ENCODE assay signal across 24 mouse cellular contexts in the genomic region with DNA sequence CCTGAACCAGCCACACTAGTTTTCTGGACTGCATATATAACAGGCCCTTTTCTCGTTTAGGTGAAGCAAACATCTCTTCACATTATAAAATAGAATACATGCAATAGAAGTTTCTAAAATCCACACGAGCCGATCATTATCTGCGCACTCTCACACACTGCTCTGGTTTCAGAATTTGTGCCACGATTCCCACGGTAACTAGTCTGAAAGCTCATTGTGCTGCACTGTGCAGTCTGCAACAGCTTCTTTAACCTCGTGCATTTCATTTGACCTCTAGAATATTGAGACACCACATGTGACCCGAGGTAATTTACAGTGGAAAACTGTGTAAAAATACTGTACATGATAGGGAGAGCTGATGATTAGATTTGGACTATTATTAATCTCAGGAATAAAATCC.
DNase-seq lines count a peak whose midpoint lies in the region; ATAC-seq and TF ChIP-seq lines count a peak whose summit lies in the region.
"Had no signal": no experiment of that assay in that cellular context is flagged by ENCODE, and none has a peak within 500 bp of the region (broad histone marks: within the 10 kb centered on the region; RNA-seq: fewer than 3 reads in every experiment).

No protein-coding gene starts in this region.

- no peak overlapping the region for H3K4me3 ChIP-seq in forebrain, embryonic 14.5 days (ENCODE audit: low read depth, low read length)
- no peak overlapping the region for H3K4me3 ChIP-seq in forebrain, postnatal 0 days (ENCODE audit: low read depth, low read length)
- H3K4me3 ChIP-seq in stomach, embryonic 14.5 days (ENCODE audit: low read depth, low read length): no peak overlapping the region
- H3K4me3 ChIP-seq in stomach, postnatal 0 days (ENCODE audit: low read depth, low read length): no peak overlapping the region
- H3K4me3 ChIP-seq in hindbrain, postnatal 0 days (ENCODE audit: low read length): no peak overlapping the region
- H3K4me3 ChIP-seq: left cerebral cortex, adult 2 months; limb, embryonic 15.5 days had no signal

- H3K9ac ChIP-seq in forebrain, embryonic 14.5 days (ENCODE audit: low read length): no peak overlapping the region
- no peak overlapping the region for H3K9ac ChIP-seq in forebrain, postnatal 0 days
- H3K9ac ChIP-seq in stomach, embryonic 14.5 days (replicated peaks; ENCODE audit: low read depth, low read length): no peak overlapping the region
- no peak overlapping the region for H3K9ac ChIP-seq in stomach, postnatal 0 days (ENCODE audit: low read length)
- H3K9ac ChIP-seq in hindbrain, postnatal 0 days (replicated peaks; ENCODE audit: low read length): no peak overlapping the region; the same call in 1 of the 2 replicates
- H3K9ac ChIP-seq: limb, embryonic 15.5 days; liver, embryonic 14.5 days; lung, embryonic 14.5 days had no signal

- ATAC-seq in forebrain, embryonic 14.5 days: peak; percentile 52; the same call in 1 of the 2 replicates
- ATAC-seq in forebrain, postnatal 0 days: no peak
- ATAC-seq in stomach, embryonic 14.5 days (ENCODE audit: insufficient number of reproducible peaks, insufficient read depth, low FRiP score, low read depth): 0 out of 2 replicates have a peak, but pooled peaks have one; percentile 33
- no peak for ATAC-seq in stomach, postnatal 0 days (ENCODE audit: low FRiP score, low TSS enrichment)
- peak; percentile 57 for ATAC-seq in hindbrain, postnatal 0 days
- ATAC-seq: intestine, postnatal 0 days; Patski had no signal

- H3K9me3 ChIP-seq in forebrain, embryonic 14.5 days (replicated peaks; ENCODE audit: control insufficient read depth, low read length): no peaks in the 10 kb centered on the region
- no peaks in the 10 kb centered on the region for H3K9me3 ChIP-seq in forebrain, postnatal 0 days (ENCODE audit: low read length)
- no peaks in the 10 kb centered on the region for H3K9me3 ChIP-seq in stomach, embryonic 14.5 days (ENCODE audit: control insufficient read depth, low read depth, low read length)
- no peaks in the 10 kb centered on the region for H3K9me3 ChIP-seq in stomach, postnatal 0 days (ENCODE audit: control insufficient read depth, low read length)
- no peaks in the 10 kb centered on the region for H3K9me3 ChIP-seq in hindbrain, postnatal 0 days (ENCODE audit: low read length)
- H3K9me3 ChIP-seq: G1E; limb, embryonic 15.5 days had no signal

- H3K4me1 ChIP-seq in forebrain, embryonic 14.5 days (ENCODE audit: control insufficient read depth, insufficient read depth, low read length): no peaks in the 10 kb centered on the region
- H3K4me1 ChIP-seq in forebrain, postnatal 0 days (ENCODE audit: insufficient read depth): no peaks in the 10 kb centered on the region
- no peaks in the 10 kb centered on the region for H3K4me1 ChIP-seq in stomach, embryonic 14.5 days (ENCODE audit: control insufficient read depth, insufficient read depth, low read length)
- H3K4me1 ChIP-seq in stomach, postnatal 0 days (replicated peaks; ENCODE audit: control insufficient read depth, insufficient read depth): no peaks in the 10 kb centered on the region
- no peaks in the 10 kb centered on the region; the same call in 1 of the 2 replicates for H3K4me1 ChIP-seq in hindbrain, postnatal 0 days (ENCODE audit: insufficient read depth, low read length)
- H3K4me1 ChIP-seq: limb, embryonic 15.5 days had no signal

- no peak for TF ChIP-seq EP300 in stomach, postnatal 0 days (optimal IDR thresholded peaks at IDR 0.05)

- no peak overlapping the region for H3K4me2 ChIP-seq in forebrain, embryonic 14.5 days (ENCODE audit: low read length)
- H3K4me2 ChIP-seq in forebrain, postnatal 0 days (ENCODE audit: low read depth): no peak overlapping the region
- no peak overlapping the region for H3K4me2 ChIP-seq in stomach, embryonic 14.5 days (replicated peaks; ENCODE audit: low read depth, low read length)
- H3K4me2 ChIP-seq in stomach, postnatal 0 days (replicated peaks; ENCODE audit: low read depth): no peak overlapping the region
- H3K4me2 ChIP-seq in hindbrain, postnatal 0 days (ENCODE audit: low read depth, low read length): no peak overlapping the region
- H3K4me2 ChIP-seq: heart, embryonic 11.5 days; limb, embryonic 15.5 days; lung, embryonic 14.5 days had no signal

- H3K27ac ChIP-seq in forebrain, embryonic 14.5 days (ENCODE audit: low read depth, low read length): no peak overlapping the region
- no peak overlapping the region for H3K27ac ChIP-seq in forebrain, postnatal 0 days (ENCODE audit: low read depth, low read length)
- no peak overlapping the region for H3K27ac ChIP-seq in stomach, embryonic 14.5 days (ENCODE audit: low read length)
- H3K27ac ChIP-seq in stomach, postnatal 0 days (replicated peaks): no peak overlapping the region
- no peak overlapping the region for H3K27ac ChIP-seq in hindbrain, postnatal 0 days
- H3K27ac ChIP-seq: left cerebral cortex, adult 2 months; limb, embryonic 15.5 days; liver, embryonic 14.5 days had no signal

- WGBS in forebrain, embryonic 14.5 days: 65% methylated on average over 8 of the region's 8 CpGs
- 44% methylated on average over 8 of the region's 8 CpGs for WGBS in forebrain, postnatal 0 days
- WGBS in stomach, embryonic 14.5 days: 71% methylated on average over 8 of the region's 8 CpGs
- 71% methylated on average over 8 of the region's 8 CpGs for WGBS in stomach, postnatal 0 days
- 48% methylated on average over 8 of the region's 8 CpGs for WGBS in hindbrain, postnatal 0 days

- H3K27me3 ChIP-seq in forebrain, embryonic 14.5 days (replicated peaks; ENCODE audit: control insufficient read depth, insufficient read depth, low read length): no peaks in the 10 kb centered on the region
- no peaks in the 10 kb centered on the region for H3K27me3 ChIP-seq in forebrain, postnatal 0 days (ENCODE audit: insufficient read depth, low read length)
- no peaks in the 10 kb centered on the region for H3K27me3 ChIP-seq in stomach, embryonic 14.5 days (ENCODE audit: control insufficient read depth, insufficient read depth, low read length)
- H3K27me3 ChIP-seq in stomach, postnatal 0 days (ENCODE audit: control insufficient read depth, insufficient read depth, low read length): no peaks in the 10 kb centered on the region
- H3K27me3 ChIP-seq in hindbrain, postnatal 0 days (ENCODE audit: insufficient read depth, low read length): no peaks in the 10 kb centered on the region
- H3K27me3 ChIP-seq: CH12.LX; limb, embryonic 15.5 days; Patski had no signal

- intact Hi-C loops in gastrocnemius, postnatal 36 days (cut with DNase I): no loop called here

- no peaks in the 10 kb centered on the region for H3K36me3 ChIP-seq in forebrain, embryonic 14.5 days (ENCODE audit: control insufficient read depth, insufficient read depth, low read length)
- no peaks in the 10 kb centered on the region for H3K36me3 ChIP-seq in forebrain, postnatal 0 days (ENCODE audit: insufficient read depth)
- H3K36me3 ChIP-seq in stomach, embryonic 14.5 days (ENCODE audit: control insufficient read depth, insufficient read depth, low read length): no peaks in the 10 kb centered on the region
- H3K36me3 ChIP-seq in stomach, postnatal 0 days (ENCODE audit: control insufficient read depth, insufficient read depth, low read length): no peaks in the 10 kb centered on the region
- no peaks in the 10 kb centered on the region for H3K36me3 ChIP-seq in hindbrain, postnatal 0 days (ENCODE audit: insufficient read depth, low read length)
- H3K36me3 ChIP-seq: G1E; limb, embryonic 15.5 days had no signal

- no peak for TF ChIP-seq CTCF in forebrain, postnatal 0 days (IDR thresholded peaks at IDR 0.05; ENCODE audit: low read depth)
- TF ChIP-seq CTCF in stomach, postnatal 0 days (IDR thresholded peaks at IDR 0.05; ENCODE audit: low read depth): no peak
- no peak for TF ChIP-seq CTCF in hindbrain, postnatal 0 days (IDR thresholded peaks at IDR 0.05; ENCODE audit: low read depth)

- peak; percentile 13 for DNase-seq in forebrain, embryonic 14.5 days (ENCODE audit: low spot score)
- DNase-seq in forebrain, postnatal 0 days: no peak
- DNase-seq in stomach, postnatal 0 days (ENCODE audit: low spot score): no peak
- DNase-seq in hindbrain, postnatal 0 days (ENCODE audit: low spot score): no peak
- no peak for DNase-seq in gastrocnemius, postnatal 36 days
- DNase-seq in layer of hippocampus, postnatal 36 days: no peak
- DNase-seq: adrenal gland, adult 2 months; B cell, adult 2 months; cerebellum, adult 11-12 months; cerebellum, postnatal 10 days; gastrocnemius, postnatal 10 days; heart, adult 11 months; kidney, postnatal 36 days; lung, embryonic 14.5 days; right cerebral cortex, postnatal 14 days had no signal

Comparison
In these comparisons a context has a peak if more than half of its experiments do, and no peak if none do; other contexts are left out.
1. ATAC-seq: peak in forebrain, embryonic 14.5 days (single experiment), stomach, embryonic 14.5 days (single experiment) and hindbrain, postnatal 0 days (single experiment); none in forebrain, postnatal 0 days (single experiment) and stomach, postnatal 0 days (single experiment).